Mouse (Mus musculus) embryonic facial prominence, embryonic 14.5 days (tissue): Measurements from ENCODE around the gene Eif5a. TPM values are rescaled to one million over a fixed set of nuclear protein-coding genes. Genes with fewer than 3 reads are reported as not detected.

Source experiments
- ATAC-seq: fragments of 200-750 bp; cut with Nextera tagmentation; 2 replicates; pipeline ENCODE4 v1.8.0; 2017; ENCODE audit warnings: low read depth, moderate number of reproducible peaks, moderate TSS enrichment
- DNase-seq: peaks from one replicate; pipeline ENCODE4 v3.0.0-alpha.2; 2015; ENCODE audit warnings: low spot score
- H3K27ac ChIP-seq: fragments of 300-500 bp; sonication (generic); replicated peaks from 2 replicates; pipeline ENCODE4 v1.5.1; 2014; ENCODE audit warnings: low read depth, mild to moderate bottlenecking, low read length, moderate library complexity
- H3K27me3 ChIP-seq: fragments of 300-500 bp; sonication (generic); replicated peaks from 2 replicates; pipeline ENCODE4 v1.6.1; 2014; ENCODE audit warnings: low read length; ENCODE audit not compliant: control insufficient read depth, insufficient read depth
- H3K36me3 ChIP-seq: fragments of 300-500 bp; sonication (generic); 2 replicates; pipeline ENCODE4 v1.6.1; 2014; ENCODE audit warnings: low read length, mixed read lengths; ENCODE audit not compliant: control insufficient read depth, insufficient read depth
- H3K4me1 ChIP-seq: fragments of 300-500 bp; sonication (generic); 2 replicates; pipeline ENCODE4 v1.6.1; 2014; ENCODE audit warnings: antibody characterized with exemption, low read length; ENCODE audit not compliant: control insufficient read depth, insufficient read depth
- H3K4me2 ChIP-seq: fragments of 300-500 bp; sonication (generic); 2 replicates; pipeline ENCODE4 v1.6.1; 2014; ENCODE audit warnings: low read depth, mild to moderate bottlenecking, low read length, moderate library complexity, mixed read lengths
- H3K4me3 ChIP-seq: fragments of 300-500 bp; sonication (generic); 2 replicates; pipeline ENCODE4 v1.5.1; 2014; ENCODE audit warnings: low read depth, mild to moderate bottlenecking, low read length
- H3K9ac ChIP-seq: fragments of 300-500 bp; sonication (generic); 2 replicates; pipeline ENCODE4 v1.6.1; 2014; ENCODE audit warnings: low read depth, mild to moderate bottlenecking, low read length, moderate library complexity, mixed read lengths
- H3K9me3 ChIP-seq: fragments of 300-500 bp; sonication (generic); 2 replicates; pipeline ENCODE4 v1.6.1; 2016; ENCODE audit warnings: low read length; ENCODE audit not compliant: control insufficient read depth
- WGBS: fragments of 180-500 bp; shearing (Covaris S2); extraction: QIAGEN DNeasy Blood & Tissue Kit; methylation state at CpG from one replicate; pipeline ENCODE4 v1.1.7; 2014; 5-methylcytosine and 5-hydroxymethylcytosine counted together
- polyA plus RNA-seq: library from polyadenylated mRNA; unstranded; fragments of >200 nt; fragmentation: Nextera tagmentation; extraction: Ambion mirVana; gene quantifications from 2 replicates; pipeline ENCODE4 v1.2.1, GENCODE M21; 2014

The Eif5a gene
- polyA plus RNA-seq, 1 experiment from 2014 or later, result 1,503 TPM

GRCm38 (mm10) chr11:69948763-69949150 is 27.0 kb upstream of the Eif5a start:
- Histone ChIP-seq H3K36me3 (peaks cover 21% of the 10 kb centered on the region), H3K4me1 (peaks cover 10% of the 10 kb centered on the region), H3K9ac (peak overlapping the region; percentile 67), H3K27me3 (no peaks in the 10 kb centered on the region), H3K4me3 (peak overlapping the region; percentile 61), H3K27ac (peak overlapping the region; percentile 92), H3K9me3 (no peaks in the 10 kb centered on the region), H3K4me2 (peak overlapping the region; percentile 86)
- WGBS, result under 1% methylated on average over 13 of the region's 14 CpGs
- ATAC-seq (peak; percentile 45), DNase-seq (peak; percentile 93)

GRCm38 (mm10) chr11:69948066-69948762 is 26.5 kb upstream of the Eif5a start, which contains the start of gene Slc2a4:
Gene Slc2a4 (minus strand): TSS chr11:69948188.
- H3K36me3 ChIP-seq, result peaks cover 26% of the 10 kb centered on the region

GRCm38 (mm10) chr11:69947337-69948065 is 25.7 kb upstream of the Eif5a start:
- WGBS, result 2% methylated on average over 25 of the region's 29 CpGs
- Histone ChIP-seq H3K9me3 (no peaks in the 10 kb centered on the region), H3K4me3 (peak overlapping the region; percentile 61), H3K36me3 (peaks cover 33% of the 10 kb centered on the region), H3K9ac (peak overlapping the region; percentile 67), H3K4me1 (peaks cover 10% of the 10 kb centered on the region), H3K27ac (peak overlapping the region; percentile 92), H3K4me2 (peak overlapping the region; percentile 86), H3K27me3 (no peaks in the 10 kb centered on the region)
- ATAC-seq (peak; percentile 62), DNase-seq (peak; percentile 77)

More at GRCm38 (mm10) chr11:69948066-69948762, 26.5 kb upstream of the Eif5a start, which contains the start of gene Slc2a4:
- no peaks in the 10 kb centered on the region for H3K9me3 ChIP-seq
- H3K4me2 ChIP-seq, result peak within 1 kb of the TSS; percentile 86
- DNase-seq (peak; percentile 98), ATAC-seq (peak; percentile 94)
- H3K4me3 ChIP-seq, result peak within 1 kb of the TSS; percentile 61
- no peaks in the 10 kb centered on the region for H3K27me3 ChIP-seq
- WGBS, result under 1% methylated on average over 32 of the region's 34 CpGs
- peak within 1 kb of the TSS; percentile 92 for H3K27ac ChIP-seq
- peaks cover 10% of the 10 kb centered on the region for H3K4me1 ChIP-seq
- H3K9ac ChIP-seq, result peak within 1 kb of the TSS; percentile 67

- H3K27me3 ChIP-seq, result no peaks in the 10 kb centered on the region
- peak overlapping the region; percentile 86 for H3K4me2 ChIP-seq
- H3K4me1 ChIP-seq, result peaks cover 10% of the 10 kb centered on the region
- H3K36me3 ChIP-seq, result peaks cover 40% of the 10 kb centered on the region
- peak overlapping the region; percentile 61 for H3K4me3 ChIP-seq
- no peak for ATAC-seq
- H3K9me3 ChIP-seq, result no peaks in the 10 kb centered on the region
- H3K27ac ChIP-seq, result peak overlapping the region; percentile 92; the same call in 1 of the 2 replicates
- WGBS, result 89% methylated on average over 18 of the region's 18 CpGs
- peak overlapping the region; percentile 67 for H3K9ac ChIP-seq
- DNase-seq, result no peak
These were observed 24.5 kb upstream of the Eif5a start for GRCm38 (mm10) chr11:69945997-69946891.

GRCm38 (mm10) chr11:69945216-69945615 is 23.5 kb upstream of the Eif5a start:
- Histone ChIP-seq H3K27me3 (no peaks in the 10 kb centered on the region), H3K36me3 (peaks cover 40% of the 10 kb centered on the region)
- ATAC-seq, result no peak

GRCm38 (mm10) chr11:69940962-69941361 is 19.2 kb upstream of the Eif5a start:
- Histone ChIP-seq H3K4me2 (no peak overlapping the region), H3K9me3 (no peaks in the 10 kb centered on the region), H3K36me3 (peaks cover 40% of the 10 kb centered on the region), H3K4me3 (no peak overlapping the region), H3K9ac (no peak overlapping the region), H3K27me3 (no peaks in the 10 kb centered on the region; the same call in none of the 2 replicates), H3K27ac (no peak overlapping the region), H3K4me1 (peaks cover 17% of the 10 kb centered on the region)
- ATAC-seq (no peak), DNase-seq (no peak)
- 83% methylated on average over 4 of the region's 4 CpGs for WGBS

More at GRCm38 (mm10) chr11:69945216-69945615, 23.5 kb upstream of the Eif5a start:
- Histone ChIP-seq H3K4me2 (no peak overlapping the region), H3K4me1 (peaks cover 10% of the 10 kb centered on the region), H3K9me3 (no peaks in the 10 kb centered on the region), H3K4me3 (no peak overlapping the region), H3K27ac (no peak overlapping the region), H3K9ac (no peak overlapping the region)
- DNase-seq, result no peak
- WGBS, result 80% methylated on average over 13 of the region's 13 CpGs

GRCm38 (mm10) chr11:69939731-69940130 is 18.0 kb upstream of the Eif5a start:
- Histone ChIP-seq H3K4me2 (no peak overlapping the region), H3K27me3 (no peaks in the 10 kb centered on the region; the same call in none of the 2 replicates), H3K4me1 (peaks cover 19% of the 10 kb centered on the region), H3K27ac (no peak overlapping the region), H3K4me3 (no peak overlapping the region), H3K9me3 (no peaks in the 10 kb centered on the region), H3K9ac (no peak overlapping the region), H3K36me3 (peaks cover 29% of the 10 kb centered on the region)
- 93% methylated on average over 17 of the region's 17 CpGs for WGBS
- no peak for DNase-seq
- ATAC-seq, result no peak

- WGBS, result 64% methylated on average over 4 of the region's 5 CpGs
- no peak overlapping the region for H3K4me2 ChIP-seq
- ATAC-seq, result no peak
- H3K4me1 ChIP-seq, result peaks cover 19% of the 10 kb centered on the region
- no peak overlapping the region for H3K27ac ChIP-seq
- peaks cover 23% of the 10 kb centered on the region; the same call in 1 of the 2 replicates for H3K36me3 ChIP-seq
- H3K9ac ChIP-seq, result no peak overlapping the region
- H3K27me3 ChIP-seq, result no peaks in the 10 kb centered on the region; the same call in none of the 2 replicates
- H3K9me3 ChIP-seq, result no peaks in the 10 kb centered on the region
- DNase-seq, result no peak
- H3K4me3 ChIP-seq, result no peak overlapping the region
These were observed 17.4 kb upstream of the Eif5a start for GRCm38 (mm10) chr11:69939181-69939580.
